Mouse (Mus musculus): Measurements from ENCODE around the gene Polr3gl. TPM values are rescaled to one million over a fixed set of nuclear protein-coding genes. Genes with fewer than 3 reads are reported as not detected.

Polr3gl gene
- polyA plus RNA-seq, 1 experiment, result 9.2 TPM

- H3K4me1 ChIP-seq (ENCODE audit: control insufficient read depth, insufficient read depth, insufficient read length), result peaks cover 19% of the 10 kb centered on the region
- H3K27ac ChIP-seq (ENCODE audit: insufficient read depth, low read length), result peak overlapping the region; percentile 89
- no peak for DNase-seq (ENCODE audit: low read depth in 1 of 2, low spot score in 2 of 2)
- peak overlapping the region; percentile 77 for H3K4me3 ChIP-seq (ENCODE audit: extremely low read depth, insufficient read depth, insufficient read length)
- WGBS, result 2% methylated on average over 10 of the region's 10 CpGs
- TF ChIP-seq CTCF (IDR thresholded peaks at IDR 0.05; ENCODE audit: extremely low read depth, insufficient read depth, insufficient read length, insufficient replicate concordance) (no peak), POLR2A (IDR thresholded peaks at IDR 0.05; ENCODE audit: low read depth, low read length) (no peak)
- no peaks in the 10 kb centered on the region for H3K36me3 ChIP-seq (ENCODE audit: control insufficient read depth, insufficient read depth, low read length)
- H3K27me3 ChIP-seq (ENCODE audit: control insufficient read depth, insufficient read depth, low read length), result peaks cover 20% of the 10 kb centered on the region
Measured at GRCm38 (mm10) chr3:96593374-96593773, 607 bp downstream of the Polr3gl start.

- TF ChIP-seq CTCF (IDR thresholded peaks at IDR 0.05; ENCODE audit: extremely low read depth, insufficient read depth, insufficient read length, insufficient replicate concordance) (no peak), POLR2A (IDR thresholded peaks at IDR 0.05; ENCODE audit: low read depth, low read length) (no peak)
- H3K4me3 ChIP-seq (ENCODE audit: extremely low read depth, insufficient read depth, insufficient read length), result no peak overlapping the region
- WGBS, result 86% methylated on average over 4 of the region's 4 CpGs
Measured at GRCm38 (mm10) chr3:96590657-96591056, 3.3 kb downstream of the Polr3gl start.

GRCm38 (mm10) chr3:96583386-96583785, 10.6 kb downstream of the Polr3gl start:
- WGBS, result 89% methylated on average over 5 of the region's 5 CpGs
- TF ChIP-seq POLR2A (IDR thresholded peaks at IDR 0.05; ENCODE audit: low read depth, low read length), result no peak
- TF ChIP-seq CTCF (IDR thresholded peaks at IDR 0.05; ENCODE audit: extremely low read depth, insufficient read depth, insufficient read length, insufficient replicate concordance), result no peak
- no peaks in the 10 kb centered on the region for H3K36me3 ChIP-seq (ENCODE audit: control insufficient read depth, insufficient read depth, low read length)
- DNase-seq (ENCODE audit: low read depth in 1 of 2, low spot score in 2 of 2), result no peak
- no peak overlapping the region for H3K4me3 ChIP-seq (ENCODE audit: extremely low read depth, insufficient read depth, insufficient read length)
- H3K27me3 ChIP-seq (ENCODE audit: control insufficient read depth, insufficient read depth, low read length), result no peaks in the 10 kb centered on the region
- H3K4me1 ChIP-seq (ENCODE audit: control insufficient read depth, insufficient read depth, insufficient read length), result peaks cover 6% of the 10 kb centered on the region; the same call in 1 of the 2 replicates
- no peak overlapping the region for H3K27ac ChIP-seq (ENCODE audit: insufficient read depth, low read length)

More at GRCm38 (mm10) chr3:96590657-96591056, 3.3 kb downstream of the Polr3gl start:
- Histone ChIP-seq H3K36me3 (ENCODE audit: control insufficient read depth, insufficient read depth, low read length) (no peaks in the 10 kb centered on the region), H3K4me1 (ENCODE audit: control insufficient read depth, insufficient read depth, insufficient read length) (no peaks in the 10 kb centered on the region), H3K27ac (ENCODE audit: insufficient read depth, low read length) (no peak overlapping the region), H3K27me3 (ENCODE audit: control insufficient read depth, insufficient read depth, low read length) (no peaks in the 10 kb centered on the region)
- DNase-seq (ENCODE audit: low read depth in 1 of 2, low spot score in 2 of 2), result no peak

GRCm38 (mm10) chr3:96581771-96582515, 12.0 kb downstream of the Polr3gl start:
- TF ChIP-seq CTCF (IDR thresholded peaks at IDR 0.05; ENCODE audit: extremely low read depth, insufficient read depth, insufficient read length, insufficient replicate concordance), result no peak
- TF ChIP-seq POLR2A (IDR thresholded peaks at IDR 0.05; ENCODE audit: low read depth, low read length), result no peak
- no peak for DNase-seq (ENCODE audit: low read depth in 1 of 2, low spot score in 2 of 2)
- Histone ChIP-seq H3K27me3 (ENCODE audit: control insufficient read depth, insufficient read depth, low read length) (no peaks in the 10 kb centered on the region), H3K4me1 (ENCODE audit: control insufficient read depth, insufficient read depth, insufficient read length) (peaks cover 11% of the 10 kb centered on the region; the same call in 1 of the 2 replicates), H3K36me3 (ENCODE audit: control insufficient read depth, insufficient read depth, low read length) (no peaks in the 10 kb centered on the region), H3K27ac (ENCODE audit: insufficient read depth, low read length) (no peak overlapping the region), H3K4me3 (ENCODE audit: extremely low read depth, insufficient read depth, insufficient read length) (no peak overlapping the region)
- 92% methylated on average over 16 of the region's 16 CpGs for WGBS

- H3K36me3 ChIP-seq (ENCODE audit: control insufficient read depth, insufficient read depth, low read length), result no peaks in the 10 kb centered on the region
- TF ChIP-seq CTCF (IDR thresholded peaks at IDR 0.05; ENCODE audit: extremely low read depth, insufficient read depth, insufficient read length, insufficient replicate concordance) (no peak), POLR2A (IDR thresholded peaks at IDR 0.05; ENCODE audit: low read depth, low read length) (no peak)
- H3K4me3 ChIP-seq (ENCODE audit: extremely low read depth, insufficient read depth, insufficient read length), result no peak overlapping the region
- H3K27ac ChIP-seq (ENCODE audit: insufficient read depth, low read length), result no peak overlapping the region
- H3K4me1 ChIP-seq (ENCODE audit: control insufficient read depth, insufficient read depth, insufficient read length), result peaks cover 11% of the 10 kb centered on the region; the same call in 1 of the 2 replicates
- 83% methylated on average over 6 of the region's 6 CpGs for WGBS
- no peaks in the 10 kb centered on the region for H3K27me3 ChIP-seq (ENCODE audit: control insufficient read depth, insufficient read depth, low read length)
- DNase-seq (ENCODE audit: low read depth in 1 of 2, low spot score in 2 of 2), result no peak
Measured at GRCm38 (mm10) chr3:96581141-96581540, 12.8 kb downstream of the Polr3gl start.

GRCm38 (mm10) chr3:96579885-96580454, 14.0 kb downstream of the Polr3gl start:
- WGBS, result 1% methylated on average over 16 of the region's 16 CpGs
- DNase-seq (ENCODE audit: low read depth in 1 of 2, low spot score in 2 of 2), result peak; percentile 79 to 84
- peak overlapping the region; percentile 19 for H3K27ac ChIP-seq (ENCODE audit: insufficient read depth, low read length)
- H3K4me1 ChIP-seq (ENCODE audit: control insufficient read depth, insufficient read depth, insufficient read length), result peaks cover 17% of the 10 kb centered on the region; the same call in 1 of the 2 replicates
- no peaks in the 10 kb centered on the region for H3K36me3 ChIP-seq (ENCODE audit: control insufficient read depth, insufficient read depth, low read length)
- peak overlapping the region; percentile 5; the same call in 1 of the 2 replicates for H3K4me3 ChIP-seq (ENCODE audit: extremely low read depth, insufficient read depth, insufficient read length)
- no peaks in the 10 kb centered on the region for H3K27me3 ChIP-seq (ENCODE audit: control insufficient read depth, insufficient read depth, low read length)
- TF ChIP-seq CTCF (IDR thresholded peaks at IDR 0.05; ENCODE audit: extremely low read depth, insufficient read depth, insufficient read length, insufficient replicate concordance) (peak; percentile 100), POLR2A (IDR thresholded peaks at IDR 0.05; ENCODE audit: low read depth, low read length) (no peak)

Measured in spleen, adult 2 months (tissue).